Mouse (Mus musculus) Patski (cell line): ENCODE measurements around the gene Adgrl3. TPM values are rescaled to one million over a fixed set of nuclear protein-coding genes. Genes with fewer than 3 reads are reported as not detected.

ENCODE experiments used
- ATAC-seq: fragments of 100-300 bp; one replicate; pipeline ENCODE4 v1.8.0; 2021
- CTCF ChIA-PET: fragments of 350-600 bp; sonication (Branson Sonifier 250); formaldehyde crosslinking; loops from one replicate; lab custom pipeline; 2022; ENCODE audit warnings: inconsistent platforms; lab: Charles Lee
- POLR2A ChIA-PET: fragments of 350-600 bp; sonication (Branson Sonifier 250); formaldehyde crosslinking; loops from one replicate; lab custom pipeline; 2022; ENCODE audit warnings: antibody characterized with exemption, inconsistent platforms; lab: Charles Lee
- DNase-seq: peaks from one replicate; pipeline ENCODE4 v3.0.0-alpha.2; 2011; ENCODE audit warnings: low read depth, low spot score
- H3K27me3 ChIP-seq: fragments of 371-371 bp; one replicate; pipeline ENCODE4 v1.5.1; 2021
- CTCF ChIP-seq: fragments of 100-300 bp; IDR thresholded peaks from one replicate; pipeline ENCODE4 v1.5.1; 2021
- in situ Hi-C: fragments of 300-500 bp; cut with MboI; formaldehyde crosslinking; loops from 3 replicates; pipeline ENCODE4 v1.11.1; 2018; ENCODE audit warnings: low pct_unique_long_range_greater_than_20kb, mixed read lengths
- polyA plus RNA-seq: library from polyadenylated mRNA; unstranded; gene quantifications from one replicate; pipeline ENCODE4 v1.2.3, GENCODE M21; 2021

The Adgrl3 gene
- polyA plus RNA-seq, 1 experiment from 2014 or later: 0.03 TPM

DNA sequence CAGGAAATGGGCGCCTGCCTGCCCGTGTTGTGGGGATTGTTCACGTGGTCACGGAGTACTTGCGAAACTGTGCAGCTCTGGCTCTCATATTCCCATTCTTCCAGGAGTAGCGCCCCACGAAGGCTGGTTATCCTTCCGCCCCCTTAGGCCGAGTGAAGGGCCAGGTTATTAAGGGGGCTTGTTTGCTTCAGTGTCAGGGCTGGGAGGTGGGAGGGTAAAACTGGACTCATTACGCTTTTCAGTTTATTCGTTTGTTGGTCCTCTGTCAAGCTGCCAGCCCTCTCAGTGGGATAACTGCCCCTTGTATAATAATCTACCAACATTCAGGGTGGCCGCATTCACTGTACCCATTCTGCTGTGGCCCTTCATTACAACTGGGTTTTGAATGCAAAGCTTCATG is 135.9 kb downstream of the Adgrl3 start:
- in situ Hi-C loops: no loop called here
- no peak for DNase-seq
- H3K27me3 ChIP-seq: peaks cover 18% of the 10 kb centered on the region
- ChIA-PET CTCF (no interaction called here), POLR2A (interaction anchor here (0.7 kb wide), 1 partner anchor 111 kb away, joined by 4 read pairs; no protein-coding TSS in a partner anchor)
- no peak for ATAC-seq
- TF ChIP-seq CTCF: no peak

DNA sequence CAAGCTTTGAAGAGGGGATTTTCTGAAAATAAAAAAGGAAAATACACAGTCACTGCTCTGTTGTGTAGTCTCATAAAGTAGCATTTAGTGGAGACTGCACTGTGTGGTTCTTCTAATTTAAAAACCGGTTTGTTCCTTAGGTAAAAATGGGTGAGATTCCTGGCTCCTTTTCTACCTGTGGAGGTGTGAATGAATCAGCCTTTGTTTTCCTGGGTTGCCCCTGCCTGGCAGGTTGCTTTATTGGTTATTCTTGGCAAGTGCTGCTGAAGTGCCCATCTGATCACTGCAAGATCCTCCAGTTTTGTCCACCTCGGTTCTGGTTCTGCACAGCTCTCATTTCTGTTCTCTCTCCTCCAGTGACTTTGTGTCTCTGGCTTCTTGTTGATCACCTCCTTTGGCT is 136.3 kb downstream of the Adgrl3 start:
- ChIA-PET POLR2A (interaction anchor here (0.7 kb wide), 1 partner anchor 110 kb away, joined by 4 read pairs; no protein-coding TSS in a partner anchor), CTCF (no interaction called here)
- in situ Hi-C loops: no loop called here
- ATAC-seq (no peak), DNase-seq (no peak)
- H3K27me3 ChIP-seq: peaks cover 16% of the 10 kb centered on the region
- no peak for TF ChIP-seq CTCF

DNA sequence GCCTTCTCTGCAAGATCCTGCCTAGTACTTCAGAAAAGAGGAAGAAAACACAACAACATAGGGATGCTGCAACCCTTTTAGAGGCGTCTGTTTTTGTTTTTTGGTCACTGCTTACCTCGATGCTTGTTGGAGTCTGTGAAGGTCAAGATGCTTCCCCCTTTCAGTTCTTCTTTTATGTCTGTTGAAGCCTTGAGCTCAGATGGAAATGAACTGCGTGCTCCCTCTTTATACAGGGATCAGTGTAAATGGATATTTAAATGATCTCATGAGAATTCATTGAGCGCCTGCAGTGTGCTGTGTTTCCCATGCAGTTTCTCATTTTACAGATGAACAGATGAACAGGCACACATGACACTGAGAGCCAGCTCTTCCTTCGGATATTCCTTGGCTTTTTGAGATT is 136.9 kb downstream of the Adgrl3 start:
- DNase-seq (no peak), ATAC-seq (no peak)
- in situ Hi-C loops: no loop called here
- POLR2A ChIA-PET: no interaction called here
- H3K27me3 ChIP-seq: peaks cover 16% of the 10 kb centered on the region
- CTCF ChIA-PET: no interaction called here
- TF ChIP-seq CTCF: no peak

DNA sequence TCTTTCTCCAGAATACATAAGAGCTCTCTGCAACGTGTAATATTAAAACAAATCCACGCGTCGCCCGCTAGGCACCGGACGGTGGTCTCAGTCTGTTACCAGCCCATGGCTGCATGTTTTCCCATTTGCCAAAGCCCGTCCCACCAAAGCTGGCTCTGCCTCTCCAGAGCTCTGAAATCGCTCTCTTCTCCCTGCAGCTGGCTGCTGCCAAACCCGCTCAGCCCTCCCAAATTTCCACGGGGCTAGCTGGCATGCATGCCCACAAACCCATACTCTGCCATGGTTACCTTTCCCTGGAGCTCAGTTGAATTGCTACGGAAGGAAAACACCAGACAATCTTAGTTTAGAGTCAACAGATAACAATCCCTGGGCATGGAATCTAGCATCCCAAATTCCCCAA is 139.1 kb downstream of the Adgrl3 start:
- POLR2A ChIA-PET: interaction anchor here (0.5 kb wide), 1 partner anchor 44 kb away, joined by 3 read pairs; no protein-coding TSS in a partner anchor
- ATAC-seq: no peak
- DNase-seq: no peak
- in situ Hi-C loops: no loop called here
- no peak for TF ChIP-seq CTCF
- CTCF ChIA-PET: no interaction called here
- H3K27me3 ChIP-seq: peaks cover 27% of the 10 kb centered on the region

- in situ Hi-C loops: no loop called here
- POLR2A ChIA-PET: no interaction called here
- H3K27me3 ChIP-seq: peaks cover 27% of the 10 kb centered on the region
These were observed 140.5 kb downstream of the Adgrl3 start for GRCm38 (mm10) chr5:81160431-81160830.

DNA sequence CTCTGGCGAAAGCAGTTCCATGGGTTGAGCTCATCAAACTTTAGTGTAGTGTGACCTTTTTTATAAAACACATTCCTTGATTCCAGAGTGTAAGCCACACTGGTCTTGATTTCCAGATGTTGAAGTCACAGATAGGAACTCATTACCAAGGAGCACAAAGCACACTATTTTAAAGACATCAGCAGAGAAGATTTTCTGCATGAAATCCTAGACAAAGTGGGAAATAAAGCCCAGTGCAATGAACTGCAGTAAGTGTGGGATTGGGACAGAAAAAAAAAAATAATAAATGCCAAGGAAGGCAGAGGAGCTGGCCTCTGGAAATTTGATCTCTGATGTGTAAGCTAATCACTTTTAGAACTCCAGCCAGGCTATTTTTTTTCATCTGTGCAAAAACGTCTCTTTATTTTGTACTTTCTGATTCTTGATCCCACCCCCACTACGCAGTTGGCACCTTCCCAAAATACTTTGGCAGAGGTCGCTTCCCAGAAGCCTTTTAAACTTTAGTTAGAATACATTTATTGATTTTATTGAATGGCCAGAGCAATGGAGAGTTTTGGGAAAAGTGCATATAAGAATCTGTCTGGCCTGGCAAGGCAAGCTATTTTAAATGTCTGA is 169.0 kb downstream of the Adgrl3 start:
- ATAC-seq (no peak), DNase-seq (no peak)
- ChIA-PET POLR2A (no interaction called here), CTCF (no interaction called here)
- TF ChIP-seq CTCF: no peak
- in situ Hi-C loops: no loop called here
- peaks cover 10% of the 10 kb centered on the region for H3K27me3 ChIP-seq

More at GRCm38 (mm10) chr5:81160431-81160830, 140.5 kb downstream of the Adgrl3 start:
- DNase-seq (no peak), ATAC-seq (no peak)
- TF ChIP-seq CTCF: no peak
- CTCF ChIA-PET: no interaction called here

DNA sequence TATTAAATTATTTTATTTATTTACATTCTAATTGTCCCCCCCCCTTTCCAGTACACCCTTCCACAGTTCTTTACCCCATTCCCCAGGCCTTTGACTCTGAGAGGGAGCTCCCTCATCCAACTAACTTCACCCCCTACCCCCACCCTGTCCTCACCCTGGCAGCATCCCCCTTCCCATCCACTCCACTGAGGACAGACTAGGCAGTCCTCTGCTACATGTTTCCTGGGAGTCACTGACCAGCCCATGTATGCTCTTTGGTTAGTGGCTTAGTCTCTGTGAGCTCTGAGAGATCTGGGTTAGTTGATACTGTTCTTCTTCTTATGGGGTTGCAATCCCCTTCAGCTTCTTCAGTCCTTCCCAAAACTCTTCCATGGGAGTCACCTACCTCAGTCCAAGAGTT is 180.4 kb downstream of the Adgrl3 start:
- no peak for TF ChIP-seq CTCF
- no peak for ATAC-seq
- in situ Hi-C loops: no loop called here
- no peak for DNase-seq
- peaks cover 17% of the 10 kb centered on the region for H3K27me3 ChIP-seq
- POLR2A ChIA-PET: no interaction called here
- CTCF ChIA-PET: interaction anchor here (1.6 kb wide), 1 partner anchor 15 kb away, joined by 4 read pairs; no protein-coding TSS in a partner anchor

DNA sequence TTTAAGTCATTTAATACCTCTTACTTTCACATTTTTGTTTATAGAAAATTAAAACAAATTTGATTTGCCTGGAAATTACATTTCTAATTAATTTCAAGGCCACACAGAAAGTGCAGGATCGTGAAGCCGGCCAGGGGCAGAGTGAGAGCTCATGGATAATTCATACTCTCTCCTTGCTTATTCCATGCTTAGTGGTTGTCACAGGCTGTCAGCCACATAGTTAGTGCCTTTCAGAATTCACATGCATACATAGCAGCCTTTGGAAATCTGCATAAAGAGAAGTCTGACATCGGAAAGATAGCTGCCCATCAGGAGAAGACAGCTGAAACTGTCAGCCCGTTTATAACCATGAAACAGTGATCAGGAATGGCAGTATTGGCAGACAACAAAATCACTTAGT is 181.9 kb downstream of the Adgrl3 start:
- POLR2A ChIA-PET: no interaction called here
- ATAC-seq (no peak), DNase-seq (no peak)
- H3K27me3 ChIP-seq: peaks cover 13% of the 10 kb centered on the region
- TF ChIP-seq CTCF: no peak
- in situ Hi-C loops: no loop called here
- CTCF ChIA-PET: interaction anchor here (0.8 to 1.6 kb wide), 3 partner anchors 9 to 20 kb away, joined by 3 to 4 read pairs (median 4); no protein-coding TSS in a partner anchor

GRCm38 (mm10) chr5:81218500-81219057 is 198.6 kb downstream of the Adgrl3 start:
- TF ChIP-seq CTCF: no peak
- DNase-seq (no peak), ATAC-seq (no peak)
- H3K27me3 ChIP-seq: peaks cover 7% of the 10 kb centered on the region
- ChIA-PET CTCF (no interaction called here), POLR2A (no interaction called here)
- in situ Hi-C loops: no loop called here

DNA sequence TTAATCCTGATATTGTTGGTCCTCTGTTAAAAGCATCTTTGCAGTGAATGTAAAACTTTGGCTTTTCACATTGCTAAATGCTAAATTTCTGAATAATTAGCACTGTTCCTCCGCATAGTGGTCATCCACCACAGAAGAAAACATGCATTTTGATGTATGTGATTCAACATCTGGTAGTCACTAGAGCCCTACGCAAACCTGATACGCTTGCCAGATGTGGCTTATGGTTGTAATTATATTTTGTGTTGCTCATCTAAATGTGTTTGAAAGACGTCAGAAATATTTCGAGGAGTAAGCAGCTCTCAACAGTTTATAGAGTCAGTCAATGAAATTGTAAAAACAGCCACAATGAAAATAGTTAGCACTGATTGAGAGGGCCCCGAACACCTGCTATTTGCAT is 204.5 kb downstream of the Adgrl3 start:
- ChIA-PET CTCF (no interaction called here), POLR2A (no interaction called here)
- DNase-seq (no peak), ATAC-seq (no peak)
- in situ Hi-C loops: no loop called here
- no peak for TF ChIP-seq CTCF
- peaks cover 3% of the 10 kb centered on the region for H3K27me3 ChIP-seq

DNA sequence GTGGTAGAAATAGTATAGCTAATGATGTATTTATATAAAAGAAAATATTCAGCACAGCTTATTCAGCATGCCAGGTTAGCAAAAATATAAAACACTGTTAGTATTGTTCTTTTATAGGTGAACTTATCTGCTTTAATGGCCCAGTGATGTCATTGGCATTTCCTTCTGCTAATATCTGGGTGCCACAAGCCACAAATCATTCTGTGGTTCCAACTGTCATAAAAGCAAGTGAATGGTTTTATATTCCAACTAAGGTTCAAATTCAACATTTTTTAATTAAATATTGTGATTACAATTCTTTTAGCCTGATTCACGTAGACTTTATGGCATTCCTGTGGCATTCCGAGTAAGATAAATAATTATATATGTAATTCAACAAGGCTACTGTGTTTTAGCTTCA is 205.5 kb downstream of the Adgrl3 start:
- ATAC-seq (no peak), DNase-seq (no peak)
- in situ Hi-C loops: no loop called here
- ChIA-PET POLR2A (no interaction called here), CTCF (no interaction called here)
- TF ChIP-seq CTCF: no peak
- peaks cover 3% of the 10 kb centered on the region for H3K27me3 ChIP-seq
